Mouse (Mus musculus): ENCODE data around the gene Zfp982. TPM values are rescaled to one million over a fixed set of nuclear protein-coding genes. Genes with fewer than 3 reads are reported as not detected.
"Not testable (repeated sequence)": the region's sequence is repeated elsewhere in the genome, so short reads cannot be mapped to it uniquely, and the experiment has no call there.

Zfp982 gene
- 3.9 and 4.6 TPM in 2 replicates for polyA plus RNA-seq (2015; fragmentation: Nextera tagmentation; extraction: Ambion mirVana)

GRCm38 (mm10) chr4:147492117-147492516 is at the start of gene Zfp982:
Gene Zfp982 (plus strand): TSS chr4:147492417.
- H3K27me3 ChIP-seq; H3K4me1 ChIP-seq; H3K9ac ChIP-seq; H3K4me2 ChIP-seq (replicated peaks); ATAC-seq (ENCODE audit: insufficient number of reproducible peaks, low FRiP score, low TSS enrichment, low read depth); H3K36me3 ChIP-seq; H3K27ac ChIP-seq (replicated peaks); H3K4me3 ChIP-seq (replicated peaks): not testable (repeated sequence)
- H3K9me3 ChIP-seq (replicated peaks) = peaks cover 40% of the 10 kb centered on the region
- WGBS = 79% methylated on average over 7 of the region's 7 CpGs

GRCm38 (mm10) chr4:147442649-147443553 is 49.3 kb upstream of the Zfp982 start:
- 8% methylated on average over 52 of the region's 52 CpGs for WGBS
- not testable (repeated sequence) for H3K36me3 ChIP-seq; H3K9me3 ChIP-seq (replicated peaks); H3K4me1 ChIP-seq; H3K27me3 ChIP-seq
- H3K4me2 ChIP-seq (replicated peaks) = peak overlapping the region; percentile 81
- peak; percentile 91 for ATAC-seq (ENCODE audit: insufficient number of reproducible peaks, low FRiP score, low TSS enrichment, low read depth)
- H3K4me3 ChIP-seq (replicated peaks) = peak overlapping the region; percentile 51
- H3K27ac ChIP-seq (replicated peaks) = peak overlapping the region; percentile 79
- peak overlapping the region; percentile 58 for H3K9ac ChIP-seq

GRCm38 (mm10) chr4:147443554-147443927 is 48.7 kb upstream of the Zfp982 start:
- Histone ChIP-seq H3K4me3 (replicated peaks) (peak overlapping the region; percentile 51), H3K9ac (peak overlapping the region; percentile 58), H3K4me2 (replicated peaks) (peak overlapping the region; percentile 81), H3K27ac (replicated peaks) (peak overlapping the region; percentile 79)
- H3K27me3 ChIP-seq; H3K4me1 ChIP-seq; H3K9me3 ChIP-seq (replicated peaks); H3K36me3 ChIP-seq; ATAC-seq (ENCODE audit: insufficient number of reproducible peaks, low FRiP score, low TSS enrichment, low read depth): not testable (repeated sequence)
- 41% methylated on average over 8 of the region's 8 CpGs for WGBS

GRCm38 (mm10) chr4:147445371-147445770 is 46.8 kb upstream of the Zfp982 start:
- not testable (repeated sequence) for H3K27me3 ChIP-seq; ATAC-seq (ENCODE audit: insufficient number of reproducible peaks, low FRiP score, low TSS enrichment, low read depth); H3K4me1 ChIP-seq; H3K4me2 ChIP-seq (replicated peaks); H3K27ac ChIP-seq (replicated peaks); H3K4me3 ChIP-seq (replicated peaks); H3K9me3 ChIP-seq (replicated peaks); H3K9ac ChIP-seq; H3K36me3 ChIP-seq

- Histone ChIP-seq H3K27me3 (no peaks in the 10 kb centered on the region), H3K4me1 (no peaks in the 10 kb centered on the region), H3K27ac (replicated peaks) (no peak overlapping the region), H3K9me3 (replicated peaks) (0 out of 2 replicates have a peak, but pooled peaks cover 3% of the 10 kb centered on the region), H3K36me3 (no peaks in the 10 kb centered on the region), H3K4me3 (replicated peaks) (no peak overlapping the region), H3K9ac (no peak overlapping the region), H3K4me2 (replicated peaks) (no peak overlapping the region)
- no peak for ATAC-seq (ENCODE audit: insufficient number of reproducible peaks, low FRiP score, low TSS enrichment, low read depth)
- WGBS = 61% methylated on average over 2 of the region's 2 CpGs
Measured at GRCm38 (mm10) chr4:147448358-147448757, 43.9 kb upstream of the Zfp982 start.

- no peaks in the 10 kb centered on the region for H3K27me3 ChIP-seq
- no peaks in the 10 kb centered on the region for H3K36me3 ChIP-seq
- H3K4me1 ChIP-seq = no peaks in the 10 kb centered on the region
- peak overlapping the region; percentile 31 for H3K4me2 ChIP-seq (replicated peaks)
- no peak overlapping the region for H3K9ac ChIP-seq
- 41% methylated on average over 13 of the region's 13 CpGs for WGBS
- no peak overlapping the region for H3K27ac ChIP-seq (replicated peaks)
- H3K4me3 ChIP-seq (replicated peaks) = peak overlapping the region; percentile 27
- ATAC-seq (ENCODE audit: insufficient number of reproducible peaks, low FRiP score, low TSS enrichment, low read depth) = no peak
- 0 out of 2 replicates have a peak, but pooled peaks cover 3% of the 10 kb centered on the region for H3K9me3 ChIP-seq (replicated peaks)
Measured at GRCm38 (mm10) chr4:147449099-147449581, 43.1 kb upstream of the Zfp982 start.

- not testable (repeated sequence) for H3K9ac ChIP-seq; H3K4me1 ChIP-seq; H3K27me3 ChIP-seq; H3K36me3 ChIP-seq; H3K27ac ChIP-seq (replicated peaks); H3K9me3 ChIP-seq (replicated peaks); ATAC-seq (ENCODE audit: insufficient number of reproducible peaks, low FRiP score, low TSS enrichment, low read depth); H3K4me2 ChIP-seq (replicated peaks); H3K4me3 ChIP-seq (replicated peaks)
- 75% methylated on average over 2 of the region's 2 CpGs for WGBS
Measured at GRCm38 (mm10) chr4:147449986-147450385, 42.2 kb upstream of the Zfp982 start.

GRCm38 (mm10) chr4:147467207-147467606 is 25.0 kb upstream of the Zfp982 start:
- not testable (repeated sequence) for ATAC-seq (ENCODE audit: insufficient number of reproducible peaks, low FRiP score, low TSS enrichment, low read depth); H3K4me3 ChIP-seq (replicated peaks); H3K27ac ChIP-seq (replicated peaks); H3K9ac ChIP-seq; H3K36me3 ChIP-seq; H3K4me1 ChIP-seq; H3K27me3 ChIP-seq; H3K4me2 ChIP-seq (replicated peaks)
- H3K9me3 ChIP-seq (replicated peaks) = peaks cover 49% of the 10 kb centered on the region
- WGBS = 89% methylated on average over 7 of the region's 7 CpGs

GRCm38 (mm10) chr4:147498772-147499613 is 6.8 kb downstream of the Zfp982 start:
- H3K9ac ChIP-seq; H3K4me3 ChIP-seq (replicated peaks); H3K4me2 ChIP-seq (replicated peaks); H3K4me1 ChIP-seq; H3K27me3 ChIP-seq; ATAC-seq (ENCODE audit: insufficient number of reproducible peaks, low FRiP score, low TSS enrichment, low read depth); H3K36me3 ChIP-seq; H3K27ac ChIP-seq (replicated peaks): not testable (repeated sequence)
- H3K9me3 ChIP-seq (replicated peaks) = peaks cover 15% of the 10 kb centered on the region; the same call in 1 of the 2 replicates
- 83% methylated on average over 5 of the region's 5 CpGs for WGBS

GRCm38 (mm10) chr4:147509174-147509573 is 17.0 kb downstream of the Zfp982 start:
- WGBS = 76% methylated on average over 2 of the region's 2 CpGs

GRCm38 (mm10) chr4:147518981-147519380 is 26.8 kb downstream of the Zfp982 start:
- H3K27me3 ChIP-seq = no peaks in the 10 kb centered on the region
- H3K9me3 ChIP-seq (replicated peaks) = peaks cover 56% of the 10 kb centered on the region
- peak; percentile 9; the same call in 1 of the 2 replicates for ATAC-seq (ENCODE audit: insufficient number of reproducible peaks, low FRiP score, low TSS enrichment, low read depth)

More at GRCm38 (mm10) chr4:147509174-147509573, 17.0 kb downstream of the Zfp982 start:
- H3K27me3 ChIP-seq = no peaks in the 10 kb centered on the region
- H3K36me3 ChIP-seq = no peaks in the 10 kb centered on the region
- no peak overlapping the region for H3K4me3 ChIP-seq (replicated peaks)
- peaks cover 16% of the 10 kb centered on the region for H3K9me3 ChIP-seq (replicated peaks)
- H3K9ac ChIP-seq = no peak overlapping the region
- ATAC-seq (ENCODE audit: insufficient number of reproducible peaks, low FRiP score, low TSS enrichment, low read depth) = no peak
- H3K4me1 ChIP-seq = no peaks in the 10 kb centered on the region
- no peak overlapping the region for H3K4me2 ChIP-seq (replicated peaks)
- no peak overlapping the region for H3K27ac ChIP-seq (replicated peaks)

More at GRCm38 (mm10) chr4:147518981-147519380, 26.8 kb downstream of the Zfp982 start:
- H3K36me3 ChIP-seq = no peaks in the 10 kb centered on the region
- no peak overlapping the region for H3K27ac ChIP-seq (replicated peaks)
- WGBS = 70% methylated on average over 2 of the region's 2 CpGs
- no peak overlapping the region for H3K4me2 ChIP-seq (replicated peaks)
- no peaks in the 10 kb centered on the region for H3K4me1 ChIP-seq
- H3K4me3 ChIP-seq (replicated peaks) = no peak overlapping the region
- H3K9ac ChIP-seq = no peak overlapping the region
